Mouse (Mus musculus) adrenal gland, adult 18-20 months (tissue): ENCODE measurements around the gene Rnf186. TPM values are rescaled to one million over a fixed set of nuclear protein-coding genes. Genes with fewer than 3 reads are reported as not detected.

Experiments
- DNase-seq, 2 experiments: peaks; one replicate each; pipeline ENCODE4 v3.0.0; 2021 to 2022; ENCODE audit warnings: low spot score in 2 of 2
- long read RNA-seq, 2 experiments: library from polyadenylated mRNA; stranded (forward); transcript quantifications; one replicate each; pipeline ENCODE4 v2.0.0; 2021
- total RNA-seq, 2 experiments: library from RNA; stranded (reverse); gene quantifications; 1 replicate in 1 of 2; 2 replicates in 1 of 2; pipeline ENCODE4 v1.2.3; 2021

Rnf186 gene
- total RNA-seq = not detected
- long read RNA-seq, experiment 1 = 0 reads
- long read RNA-seq, experiment 2 = 0 reads

DNA sequence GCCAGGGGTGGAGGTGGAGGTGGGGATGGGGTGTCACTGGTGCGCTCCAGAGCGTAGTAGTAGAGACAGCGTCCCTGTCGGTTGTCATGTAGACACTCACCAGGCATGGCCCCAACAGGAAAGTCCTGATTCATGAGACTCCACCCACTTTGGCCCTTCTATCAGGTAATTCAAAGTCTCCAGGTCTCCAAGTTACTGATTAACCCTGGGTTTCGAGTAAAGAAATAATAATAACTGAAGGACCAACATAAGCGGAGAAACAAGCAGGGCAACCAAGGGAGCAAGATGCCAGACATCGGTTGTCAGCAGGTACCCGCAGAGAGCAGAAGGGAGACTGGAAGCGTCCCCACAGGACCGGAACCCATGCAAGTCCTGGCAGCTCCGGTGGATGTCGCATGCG lies at the start of gene Rnf186:
Gene Rnf186 (plus strand): TSS at position 247 of the 400 bp plus-strand sequence.
- no peak for DNase-seq

DNA sequence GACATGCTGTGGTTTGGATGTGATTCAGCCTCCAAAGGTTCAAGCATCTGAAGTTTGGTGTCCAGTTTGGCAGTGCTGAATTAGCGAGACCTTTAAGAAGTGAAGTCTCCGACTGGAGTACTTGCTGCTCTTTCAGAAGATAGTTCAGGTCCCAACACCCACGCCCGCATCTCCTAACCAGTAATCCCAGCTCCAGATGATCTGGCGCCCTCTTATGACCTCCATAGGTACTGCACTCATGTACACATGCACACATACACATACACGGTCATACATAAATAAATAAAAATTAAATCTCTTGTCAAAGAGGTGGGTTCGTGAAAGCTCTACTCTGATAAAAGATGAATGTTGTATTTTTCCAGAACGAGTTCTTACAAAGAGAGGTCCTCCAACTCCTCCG lies 49.6 kb upstream of the Rnf186 start:
- DNase-seq = no peak

DNA sequence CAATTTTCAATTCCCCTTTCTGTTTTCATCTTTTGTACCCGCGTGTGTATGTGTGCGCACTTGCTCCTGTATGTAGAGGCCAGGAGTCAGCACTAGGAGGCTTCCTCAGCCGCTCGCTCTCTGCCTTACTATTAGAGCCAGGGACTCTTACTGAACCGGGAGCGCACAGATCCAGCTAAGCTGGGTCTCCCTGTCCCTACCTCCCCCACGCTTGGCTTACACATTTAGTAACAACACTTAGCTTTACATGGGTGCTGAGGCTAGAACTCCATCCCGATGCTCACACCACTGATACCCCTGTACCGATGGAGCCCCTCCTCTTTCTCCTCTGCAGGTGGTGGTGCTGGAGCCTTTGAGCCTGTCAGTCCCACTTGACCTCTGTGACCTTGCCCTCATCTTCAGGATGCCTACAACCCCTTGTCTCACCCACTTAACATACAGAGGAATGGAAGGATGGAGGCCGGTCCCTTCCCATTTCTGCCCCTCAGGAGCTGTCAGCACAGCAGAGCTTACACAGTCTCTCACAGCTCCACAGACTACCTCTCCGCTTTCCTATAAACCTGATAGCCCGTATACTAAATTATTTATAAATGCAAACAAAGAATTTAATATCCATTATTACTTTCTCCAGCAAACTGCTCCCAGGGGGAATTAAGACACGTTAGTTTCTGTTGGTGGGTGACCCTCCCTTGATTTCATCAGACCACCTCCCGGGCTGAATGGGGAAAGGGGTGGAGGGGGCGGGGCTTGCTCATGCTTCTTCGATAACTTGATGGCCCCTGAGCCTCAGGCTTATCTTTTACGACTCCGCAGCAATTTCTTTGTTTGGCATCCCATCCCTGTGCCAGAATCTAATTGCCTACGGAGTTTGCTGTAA lies 45.4 kb upstream of the Rnf186 start:
- no peak for DNase-seq

DNA sequence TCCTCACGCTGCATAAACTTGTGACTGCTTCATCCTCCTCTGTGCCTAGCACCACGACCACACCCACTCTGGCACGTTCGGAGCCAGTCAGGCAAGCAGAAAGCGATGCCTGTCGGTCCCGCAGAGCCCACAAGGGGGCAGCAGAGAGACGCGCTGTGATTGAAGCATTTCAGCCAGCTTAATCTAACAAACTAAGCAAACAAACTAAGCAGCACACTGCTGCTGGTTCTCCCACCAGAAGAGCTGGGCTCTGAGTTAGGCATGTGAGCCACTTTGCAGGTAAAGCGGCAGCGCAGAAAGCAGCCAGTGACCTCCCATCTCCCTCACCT lies 44.8 kb upstream of the Rnf186 start:
- peak; percentile 98 for DNase-seq

DNA sequence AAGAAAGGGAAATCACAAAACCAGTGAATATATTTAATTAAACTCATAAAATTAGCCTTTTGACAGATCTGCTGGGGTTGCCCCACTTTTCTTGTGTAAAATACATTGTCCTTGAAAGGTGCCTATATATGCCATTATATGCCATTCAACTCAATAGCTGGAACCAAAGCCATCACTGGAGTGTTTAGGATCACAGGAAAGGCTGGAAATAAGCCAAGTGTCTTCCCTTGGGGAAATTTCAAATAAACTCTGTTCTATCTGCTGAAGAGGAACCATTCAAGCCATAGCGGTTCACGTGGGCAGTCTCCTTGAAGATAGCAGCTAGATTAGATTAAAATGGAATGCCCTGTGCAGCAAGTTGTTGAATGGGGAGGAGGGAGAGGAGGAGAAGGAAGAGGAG lies 41.4 kb upstream of the Rnf186 start:
- DNase-seq = no peak

DNA sequence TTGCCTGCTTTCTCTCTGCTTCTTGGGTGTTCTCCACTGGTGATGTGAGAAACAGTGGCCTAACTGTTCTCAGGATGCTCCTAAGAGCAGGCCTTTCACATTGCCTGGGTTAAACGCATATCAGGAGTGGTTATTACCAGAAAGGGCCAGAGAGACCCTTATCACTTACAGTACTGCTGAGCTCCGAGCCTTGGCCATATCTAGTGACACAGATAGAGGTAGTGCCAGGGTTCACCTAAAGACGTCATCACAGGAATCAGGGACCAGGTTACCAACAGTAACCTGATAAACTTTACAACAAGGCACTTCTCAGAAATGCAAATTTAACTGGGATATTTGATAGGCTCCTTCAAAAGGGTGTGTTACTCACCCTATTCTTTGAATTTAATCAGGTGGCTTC lies 33.0 kb upstream of the Rnf186 start:
- DNase-seq = no peak

DNA sequence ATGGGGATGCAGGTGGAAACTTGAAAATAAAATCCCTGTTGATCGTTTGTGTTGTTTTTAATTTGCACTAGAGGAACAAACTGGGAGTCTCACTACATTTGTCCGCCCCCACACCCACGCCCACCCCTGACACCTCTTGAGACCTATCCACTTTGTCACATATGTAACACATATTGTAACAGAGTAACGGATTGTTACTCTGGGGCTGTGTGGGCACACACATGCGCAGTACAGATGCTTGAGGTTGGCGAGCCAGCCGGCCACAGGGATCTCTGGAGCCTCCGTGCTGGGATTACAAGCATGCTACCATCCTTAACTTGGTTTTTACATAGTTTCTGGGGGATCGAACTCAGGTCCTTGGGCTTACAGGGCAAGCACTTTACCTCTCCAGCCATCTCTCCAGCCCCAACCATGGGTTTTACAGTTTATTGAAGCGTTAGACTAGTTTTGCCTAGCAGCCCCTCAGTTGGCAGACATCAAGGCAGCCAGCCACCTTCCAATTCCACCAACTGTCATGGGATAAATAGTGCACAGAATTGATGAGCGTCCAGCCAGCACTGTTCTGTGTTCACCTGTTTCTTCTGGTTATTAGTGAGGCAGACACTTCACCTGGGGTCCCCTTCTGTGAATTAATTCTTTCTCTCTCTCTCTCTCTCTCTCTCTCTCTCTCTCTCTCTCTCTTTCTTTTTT lies 32.3 kb upstream of the Rnf186 start:
- no peak for DNase-seq

DNA sequence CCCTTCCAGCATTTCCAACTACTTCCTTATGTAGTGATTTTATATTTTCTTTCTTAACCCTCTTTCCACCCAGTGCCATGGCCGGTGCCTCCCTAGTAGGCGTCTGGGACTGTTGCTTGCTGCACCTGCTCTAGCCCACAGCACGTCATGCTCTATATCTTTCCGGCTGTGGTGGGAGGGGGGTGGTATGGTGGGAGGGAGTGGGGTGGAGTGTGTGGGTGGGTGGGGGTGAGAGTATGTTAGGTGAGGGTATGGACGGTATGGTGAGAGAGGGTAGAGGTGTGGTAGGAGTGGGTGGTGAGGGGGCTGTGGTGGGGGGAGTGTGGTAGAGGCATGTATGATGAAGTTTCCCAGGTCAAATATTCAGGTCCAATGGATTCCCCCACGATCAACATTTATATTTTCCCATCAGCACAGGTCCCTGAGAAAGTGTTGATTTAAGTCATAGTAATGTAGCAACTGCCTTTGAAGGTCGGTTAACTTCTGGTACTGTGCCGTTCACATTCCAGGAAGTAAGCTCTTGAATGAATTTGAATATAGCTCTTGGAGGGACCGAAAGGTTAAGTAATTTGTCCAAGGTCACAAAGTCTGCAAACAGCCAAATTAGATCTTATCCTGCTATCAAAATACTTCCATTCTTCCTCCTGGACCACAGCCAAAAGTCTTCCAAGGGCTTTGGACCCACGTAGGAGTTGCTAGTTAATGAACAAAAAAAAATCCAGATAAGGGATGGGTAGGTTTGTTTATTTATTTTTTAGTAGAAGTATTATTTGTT lies 28.2 kb upstream of the Rnf186 start:
- no peak for DNase-seq

DNA sequence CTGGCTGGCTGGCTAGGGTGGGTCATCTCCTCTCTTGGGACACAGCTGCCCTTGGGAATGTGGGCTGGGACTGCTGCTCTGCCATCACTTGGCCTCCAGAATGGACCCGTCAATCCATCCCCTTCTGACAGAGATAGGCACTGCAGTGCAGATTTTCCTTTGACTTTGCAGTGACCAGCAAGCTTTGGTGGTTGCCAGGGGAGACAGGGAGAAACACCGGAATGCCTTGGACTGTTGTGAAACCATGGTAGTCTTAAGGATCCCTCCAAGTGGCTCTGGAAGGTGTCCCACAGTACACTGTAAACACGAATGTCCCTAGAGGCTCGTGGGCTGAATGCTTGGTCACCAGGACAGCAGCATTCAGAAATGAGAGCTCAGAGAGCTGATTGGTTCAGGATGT lies 27.4 kb upstream of the Rnf186 start:
- DNase-seq = no peak

DNA sequence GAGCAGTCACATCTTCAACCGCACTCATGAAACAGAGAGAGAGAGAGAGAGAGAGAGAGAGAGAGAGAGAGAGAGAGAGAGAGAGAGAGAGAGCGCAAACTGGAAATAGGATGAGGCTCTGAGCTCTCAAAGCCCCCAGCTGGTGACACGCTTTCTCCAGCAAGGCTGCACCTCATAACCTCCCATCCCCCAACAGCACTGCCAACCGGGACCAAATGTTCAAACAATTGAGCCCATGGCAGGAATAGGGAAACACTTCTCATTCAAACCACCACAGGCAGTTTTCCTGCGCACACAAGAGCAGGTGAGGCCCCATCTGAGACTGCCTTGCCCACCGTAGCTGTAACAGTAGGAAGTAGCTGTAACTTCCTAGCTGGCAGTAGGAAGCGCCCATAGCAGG lies 25.5 kb upstream of the Rnf186 start:
- no peak for DNase-seq

DNA sequence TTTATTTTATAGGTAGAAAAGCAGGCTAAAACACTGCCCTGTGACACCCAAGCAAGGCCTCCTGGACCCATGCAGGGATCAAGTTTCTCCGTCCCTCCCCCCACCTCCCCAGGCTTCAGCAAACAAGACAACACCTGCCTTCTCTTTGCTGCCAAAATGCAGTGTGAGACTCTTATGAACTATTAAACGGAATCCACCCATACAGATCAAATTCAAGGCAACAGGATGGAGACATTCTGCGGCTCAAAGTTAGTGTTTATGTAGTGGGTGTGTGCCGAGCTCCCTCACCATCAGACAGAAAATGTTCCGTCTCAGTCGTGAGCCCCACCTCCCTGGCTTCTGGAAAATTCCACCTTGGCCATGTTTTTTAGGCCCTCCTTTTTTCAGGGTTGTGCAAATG lies 24.9 kb upstream of the Rnf186 start:
- DNase-seq = no peak

DNA sequence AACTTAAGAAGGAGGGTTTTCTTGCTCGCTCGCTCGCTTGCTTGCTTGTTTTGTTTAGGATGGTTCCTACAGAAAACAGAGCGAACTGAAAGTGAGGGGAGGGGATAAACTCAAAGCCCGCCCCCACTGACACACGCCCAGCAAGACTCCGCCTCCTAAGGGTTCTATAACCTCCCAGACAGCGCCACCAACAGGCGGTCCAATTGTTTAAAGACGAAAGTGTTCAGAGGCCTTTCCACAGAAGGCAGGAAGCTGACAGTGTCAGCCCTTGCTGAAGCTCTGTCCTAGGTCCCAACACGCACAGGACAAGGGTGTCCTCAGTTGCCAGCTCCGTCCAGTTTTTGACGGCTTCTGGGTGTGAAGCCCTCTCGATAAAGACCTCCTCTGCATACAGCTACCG lies 23.2 kb upstream of the Rnf186 start:
- DNase-seq = peak; percentile 60 to 71

DNA sequence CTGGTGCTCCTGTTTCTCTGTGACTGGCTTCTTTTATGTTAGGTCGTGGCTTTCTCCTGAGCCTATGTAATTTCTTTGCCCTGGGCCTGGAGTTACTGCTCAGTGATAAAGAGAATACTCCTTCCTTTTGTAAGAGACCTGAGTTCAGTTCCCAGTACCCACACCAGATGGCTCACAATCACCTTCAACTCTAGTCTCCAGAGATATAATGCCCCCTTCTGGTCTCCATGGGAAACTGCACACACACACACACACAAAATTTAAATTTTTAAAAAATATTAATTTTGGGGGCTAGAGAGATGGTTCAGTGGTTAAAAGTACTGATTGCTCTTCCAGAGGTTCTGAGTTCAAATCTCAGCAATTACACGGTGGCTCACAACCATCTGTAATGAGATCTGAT lies 18.7 kb upstream of the Rnf186 start:
- DNase-seq = no peak

DNA sequence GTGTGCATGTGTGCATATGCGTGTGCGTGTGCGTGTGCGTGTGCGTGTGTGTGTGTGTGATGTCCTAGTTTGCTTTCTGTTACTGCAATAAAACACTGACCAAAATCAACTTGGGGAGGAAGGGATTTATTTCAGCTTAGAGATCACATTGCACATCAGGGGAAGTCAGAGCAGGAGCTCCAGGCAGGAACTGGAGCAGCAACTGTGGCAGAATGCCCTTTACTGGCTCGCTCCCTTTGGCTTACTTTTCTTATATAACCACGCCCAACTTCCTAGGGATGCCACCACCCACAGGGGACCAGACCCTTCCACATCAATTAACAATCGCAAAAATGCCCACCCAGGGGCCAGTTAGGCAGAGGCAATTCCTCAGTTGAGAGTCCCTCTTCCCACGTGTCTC lies 8.3 kb upstream of the Rnf186 start:
- DNase-seq = no peak

DNA sequence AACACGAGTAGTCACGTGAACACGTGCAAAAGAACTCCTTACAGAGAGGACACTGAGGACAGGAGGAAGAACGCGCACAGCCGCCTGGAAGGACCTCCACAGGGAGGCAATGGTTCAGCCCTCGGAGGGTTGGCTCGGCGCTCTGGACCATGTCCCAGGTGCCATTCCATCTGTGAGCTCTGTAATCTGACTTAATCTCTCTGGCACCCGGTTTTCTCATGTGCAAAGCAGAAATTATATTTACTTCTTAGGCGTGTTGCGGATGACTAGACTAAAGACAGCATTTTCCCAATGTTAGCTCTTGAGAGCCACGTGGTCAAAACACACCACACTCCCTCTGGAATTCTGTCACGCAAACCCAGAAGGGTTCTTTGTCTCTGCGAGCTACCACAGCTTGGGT lies 7.8 kb upstream of the Rnf186 start:
- no peak for DNase-seq

DNA sequence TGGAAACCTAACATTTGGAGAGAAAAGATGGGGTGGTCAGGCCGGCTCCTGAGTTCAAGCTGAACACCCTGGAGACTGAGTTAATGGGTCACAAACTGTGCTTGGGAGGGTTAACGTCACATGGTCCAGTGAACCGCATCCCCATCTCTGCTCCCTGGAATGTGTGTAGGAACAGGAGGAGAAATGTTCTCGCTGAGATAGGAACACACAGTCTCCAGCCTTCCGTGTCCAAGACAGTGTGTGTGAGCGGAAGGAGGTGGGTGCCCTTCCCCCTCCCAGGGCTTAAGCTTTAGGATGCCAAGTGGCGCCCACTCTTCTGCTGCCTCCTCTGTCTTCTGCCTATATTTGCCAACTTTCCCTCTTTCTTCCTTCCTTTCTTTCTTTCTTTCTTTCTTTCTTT lies 7.0 kb upstream of the Rnf186 start:
- DNase-seq = no peak

DNA sequence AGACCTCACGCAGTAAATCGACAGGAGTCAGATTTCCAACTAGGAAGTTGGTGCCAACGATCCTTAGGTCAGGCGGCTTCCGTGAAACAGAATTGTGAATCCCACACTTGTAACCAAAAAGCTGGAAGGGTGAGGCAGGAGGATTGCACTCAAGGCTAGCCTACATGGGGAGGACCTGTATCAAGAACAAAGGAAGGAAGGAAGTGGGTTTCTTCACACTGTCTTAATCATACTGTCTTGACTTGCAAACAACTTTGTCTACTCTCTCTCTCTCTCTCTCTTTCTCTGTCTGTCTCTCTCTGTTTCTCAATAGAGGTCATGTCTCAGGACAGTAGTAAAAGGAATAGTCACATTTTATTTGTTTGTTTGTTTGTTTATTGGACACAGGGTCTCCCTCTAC lies 4.2 kb upstream of the Rnf186 start:
- no peak for DNase-seq

DNA sequence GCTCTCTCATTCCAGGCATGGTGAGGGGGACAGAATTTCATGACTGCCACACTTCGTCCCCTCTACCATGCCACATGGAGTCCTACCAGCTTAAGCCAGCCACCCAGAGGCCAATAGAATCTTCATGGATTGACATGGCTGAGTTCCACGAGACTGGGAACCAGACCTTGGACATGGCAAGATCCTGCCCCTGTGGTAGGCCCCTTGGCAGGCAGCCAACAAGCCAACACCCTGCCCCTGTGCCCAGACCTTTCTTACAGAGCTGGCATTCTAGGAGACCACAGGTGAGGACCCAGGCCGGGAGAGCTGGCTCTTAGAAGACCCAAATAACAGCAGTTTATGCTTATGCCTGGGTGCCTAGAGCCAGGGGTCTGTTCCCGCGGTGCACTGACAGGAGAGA lies 1.0 kb upstream of the Rnf186 start:
- DNase-seq = no peak

DNA sequence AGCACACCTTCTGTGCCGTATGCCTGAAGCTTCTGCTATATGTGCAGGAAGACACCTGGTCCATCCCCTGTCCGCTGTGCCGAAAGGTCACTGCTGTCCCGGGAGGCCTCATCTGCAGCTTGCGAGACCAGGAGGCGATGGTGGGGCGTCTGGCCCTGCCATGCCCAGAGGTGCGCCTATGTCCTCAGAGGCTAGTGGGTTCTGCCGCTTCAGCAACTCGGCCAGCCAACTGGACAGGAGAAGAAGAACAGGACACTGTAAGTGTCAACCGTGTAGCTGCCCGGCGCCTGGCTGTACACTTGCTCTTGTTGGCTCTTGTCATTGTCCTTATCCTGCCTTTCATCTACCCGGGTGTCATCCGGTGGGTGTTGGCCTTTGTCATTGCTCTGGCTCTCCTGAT lies 573 bp downstream of the Rnf186 start:
- no peak for DNase-seq

DNA sequence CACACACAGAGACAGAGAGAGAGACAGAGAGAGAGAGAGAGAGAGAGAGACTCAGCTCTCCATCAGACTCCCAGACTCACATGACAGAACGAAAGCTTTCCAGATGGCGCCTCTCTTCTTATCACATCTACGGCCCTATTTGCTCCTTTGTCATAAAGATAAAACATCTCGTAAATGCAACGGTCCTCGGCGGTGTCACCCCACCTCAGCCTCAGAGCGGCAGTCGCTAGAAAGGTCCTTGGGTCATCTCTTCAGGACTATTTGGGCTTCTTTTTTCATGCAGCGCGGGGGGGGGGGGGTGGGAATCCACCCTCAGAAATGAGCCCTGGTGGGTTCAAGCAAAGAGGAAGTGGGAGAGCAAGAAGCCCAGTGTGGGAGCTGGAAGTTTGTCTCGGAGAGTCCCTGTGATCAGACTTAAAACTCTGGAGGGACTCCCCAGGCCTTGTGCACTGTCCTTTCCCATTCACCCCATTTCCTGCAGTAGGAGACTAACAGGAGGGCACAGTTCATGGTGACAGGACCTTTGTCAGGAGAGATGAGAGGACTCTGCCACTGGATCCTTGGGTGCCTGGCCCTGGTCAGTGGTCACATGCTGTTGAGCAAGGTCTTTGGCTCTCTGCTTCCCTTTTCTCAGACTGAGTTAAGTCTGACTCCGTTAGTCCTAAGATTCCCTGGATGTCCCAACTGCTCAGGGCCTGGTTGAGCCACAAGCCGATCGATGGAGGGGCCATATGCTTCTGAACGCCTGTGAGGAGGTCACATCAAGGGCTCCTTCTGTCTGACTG lies 2.1 kb downstream of the Rnf186 start:
- DNase-seq = no peak

DNA sequence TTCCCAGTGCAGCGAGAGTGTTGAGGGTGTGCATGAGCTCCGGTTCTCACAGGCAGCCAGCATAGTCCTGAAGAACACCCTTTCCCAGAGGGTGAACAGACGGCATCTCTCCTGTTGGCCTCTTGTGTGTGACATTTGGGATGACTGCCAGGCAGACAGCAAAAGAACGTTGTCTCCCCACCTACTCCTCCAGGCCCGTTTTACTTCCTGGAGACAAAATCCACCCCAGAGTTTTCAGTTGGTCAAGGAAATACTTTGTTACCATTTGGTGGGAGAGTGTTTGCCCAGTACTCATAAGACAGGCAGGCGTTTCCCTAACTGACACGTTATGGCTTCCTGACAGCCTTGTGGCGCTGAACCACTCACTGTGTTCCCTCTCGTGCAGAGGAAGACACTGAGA lies 2.8 kb downstream of the Rnf186 start:
- no peak for DNase-seq
